Mouse (Mus musculus): Measurements from ENCODE around the gene Srp68. TPM values are rescaled to one million over a fixed set of nuclear protein-coding genes. Genes with fewer than 3 reads are reported as not detected.

The Srp68 gene
- polyA plus RNA-seq, 1 experiment: 83.0 TPM

DNA sequence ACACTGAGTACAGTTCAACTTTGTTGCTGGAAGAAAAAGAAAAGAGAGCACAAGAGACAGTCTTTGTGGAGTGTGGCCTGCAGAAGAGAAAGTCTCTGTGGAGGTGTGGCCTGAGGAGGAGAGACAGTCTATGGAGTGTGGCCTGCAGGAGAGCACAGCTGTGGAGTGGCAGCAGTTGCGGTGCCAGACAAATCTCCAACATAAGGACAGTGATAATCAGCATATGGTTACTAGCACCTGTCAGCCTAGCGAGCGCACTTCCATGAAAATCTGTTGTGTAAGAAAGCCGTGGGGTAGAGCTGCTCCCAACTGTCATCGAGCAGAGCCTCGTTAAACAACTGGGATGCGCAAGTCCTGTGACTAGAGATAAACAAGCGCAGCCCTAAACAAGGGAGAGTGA is 4.5 kb downstream of the Srp68 start:
- Histone ChIP-seq H3ac (ENCODE audit: control insufficient read depth, insufficient read length) (no peak overlapping the region), H3K27me3 (ENCODE audit: control insufficient read depth, insufficient read depth, insufficient read length) (no peaks in the 10 kb centered on the region), H3K36me3 (ENCODE audit: control insufficient read depth, insufficient read depth) (peaks cover 48% of the 10 kb centered on the region), H3K4me2 (ENCODE audit: low read depth) (no peak overlapping the region), H3K79me2 (ENCODE audit: control insufficient read depth, insufficient read depth) (peaks cover 58% of the 10 kb centered on the region), H3K4me3 (no peak overlapping the region)
- no peak for TF ChIP-seq MAX (IDR thresholded peaks at IDR 0.05; ENCODE audit: low read depth)
- peak; percentile 52 for TF ChIP-seq TCF12 (IDR thresholded peaks at IDR 0.05; ENCODE audit: insufficient read depth, poor library complexity, severe bottlenecking)
- TF ChIP-seq POLR2AphosphoS2 (IDR thresholded peaks at IDR 0.05; ENCODE audit: insufficient read length, low read depth): no peak
- peak; percentile 88 for TF ChIP-seq TCF3 (IDR thresholded peaks at IDR 0.05; ENCODE audit: insufficient read length, low read depth)
- no peak for TF ChIP-seq SRF (IDR thresholded peaks at IDR 0.05; ENCODE audit: control insufficient read depth, insufficient read length, low read depth)
- peak; percentile 1 to 95 (median 89) for TF ChIP-seq MYOG (IDR thresholded peaks at IDR 0.05; ENCODE audit: control insufficient read depth in 1 of 3, insufficient read depth in 1 of 3, insufficient read length in 2 of 3, low read depth in 2 of 3)
- peak in 2 of 3 experiments; percentile 89 to 92 for TF ChIP-seq MYOD1 (IDR thresholded peaks at IDR 0.05; ENCODE audit: control insufficient read depth in 1 of 3, insufficient read length in 2 of 3, low read depth in 2 of 3)
- TF ChIP-seq REST (IDR thresholded peaks at IDR 0.05; ENCODE audit: insufficient read depth, insufficient read length): no peak
- TF ChIP-seq USF1 (IDR thresholded peaks at IDR 0.05; ENCODE audit: low read depth): no peak
- no peak for TF ChIP-seq POLR2A (IDR thresholded peaks at IDR 0.05; ENCODE audit: insufficient read length, low read depth)

- Histone ChIP-seq H3K4me3 (no peak overlapping the region), H3K36me3 (ENCODE audit: control insufficient read depth, insufficient read depth) (peaks cover 60% of the 10 kb centered on the region), H3K4me2 (ENCODE audit: low read depth) (no peak overlapping the region), H3K27me3 (ENCODE audit: control insufficient read depth, insufficient read depth, insufficient read length) (no peaks in the 10 kb centered on the region), H3K79me2 (ENCODE audit: control insufficient read depth, insufficient read depth) (peaks cover 46% of the 10 kb centered on the region), H3ac (ENCODE audit: control insufficient read depth, insufficient read length) (no peak overlapping the region)
- no peak for TF ChIP-seq POLR2A (IDR thresholded peaks at IDR 0.05; ENCODE audit: insufficient read length, low read depth)
- no peak for TF ChIP-seq MYOD1 (IDR thresholded peaks at IDR 0.05; ENCODE audit: control insufficient read depth in 1 of 3, insufficient read length in 2 of 3, low read depth in 2 of 3)
- TF ChIP-seq REST (IDR thresholded peaks at IDR 0.05; ENCODE audit: insufficient read depth, insufficient read length): no peak
- no peak for TF ChIP-seq MYOG (IDR thresholded peaks at IDR 0.05; ENCODE audit: control insufficient read depth in 1 of 3, insufficient read depth in 1 of 3, insufficient read length in 2 of 3, low read depth in 2 of 3)
- no peak for TF ChIP-seq POLR2AphosphoS2 (IDR thresholded peaks at IDR 0.05; ENCODE audit: insufficient read length, low read depth)
- no peak for TF ChIP-seq E2F4 (IDR thresholded peaks at IDR 0.05; ENCODE audit: insufficient read depth)
- TF ChIP-seq TCF12 (IDR thresholded peaks at IDR 0.05; ENCODE audit: insufficient read depth, poor library complexity, severe bottlenecking): no peak
- no peak for TF ChIP-seq MAX (IDR thresholded peaks at IDR 0.05; ENCODE audit: low read depth)
- no peak for TF ChIP-seq TCF3 (IDR thresholded peaks at IDR 0.05; ENCODE audit: insufficient read length, low read depth)
- no peak for TF ChIP-seq USF1 (IDR thresholded peaks at IDR 0.05; ENCODE audit: low read depth)
- no peak for TF ChIP-seq SRF (IDR thresholded peaks at IDR 0.05; ENCODE audit: control insufficient read depth, insufficient read length, low read depth)
- TF ChIP-seq CEBPB (IDR thresholded peaks at IDR 0.05; ENCODE audit: insufficient read depth, poor library complexity, severe bottlenecking): no peak
Observed at GRCm38 (mm10) chr11:116268313-116268712, 5.7 kb downstream of the Srp68 start.

DNA sequence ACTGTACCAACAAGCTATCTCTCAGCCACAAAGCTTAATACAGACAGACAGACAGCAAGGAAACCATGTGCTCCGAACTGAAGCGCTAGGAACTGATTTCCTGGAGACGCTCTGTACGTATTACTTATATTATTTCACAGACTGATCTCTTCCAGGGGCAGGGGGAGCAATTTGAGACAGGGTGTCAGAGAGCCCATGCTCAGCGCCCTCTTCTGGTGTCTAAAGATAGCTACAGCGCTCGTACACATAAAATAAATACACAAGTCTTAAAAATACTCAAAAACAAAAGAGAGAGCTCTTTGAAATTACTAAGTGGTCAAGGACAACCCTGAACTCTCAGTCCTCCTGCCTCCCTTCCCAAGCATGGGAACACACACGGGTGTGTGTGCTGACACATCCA is 6.4 kb downstream of the Srp68 start:
- Histone ChIP-seq H3K4me3 (no peak overlapping the region), H3K79me2 (ENCODE audit: control insufficient read depth, insufficient read depth) (peaks cover 39% of the 10 kb centered on the region), H3K27me3 (ENCODE audit: control insufficient read depth, insufficient read depth, insufficient read length) (no peaks in the 10 kb centered on the region), H3K4me2 (ENCODE audit: low read depth) (no peak overlapping the region), H3ac (ENCODE audit: control insufficient read depth, insufficient read length) (no peak overlapping the region), H3K36me3 (ENCODE audit: control insufficient read depth, insufficient read depth) (peaks cover 66% of the 10 kb centered on the region)
- no peak for TF ChIP-seq TCF12 (IDR thresholded peaks at IDR 0.05; ENCODE audit: insufficient read depth, poor library complexity, severe bottlenecking)
- no peak for TF ChIP-seq MAX (IDR thresholded peaks at IDR 0.05; ENCODE audit: low read depth)

DNA sequence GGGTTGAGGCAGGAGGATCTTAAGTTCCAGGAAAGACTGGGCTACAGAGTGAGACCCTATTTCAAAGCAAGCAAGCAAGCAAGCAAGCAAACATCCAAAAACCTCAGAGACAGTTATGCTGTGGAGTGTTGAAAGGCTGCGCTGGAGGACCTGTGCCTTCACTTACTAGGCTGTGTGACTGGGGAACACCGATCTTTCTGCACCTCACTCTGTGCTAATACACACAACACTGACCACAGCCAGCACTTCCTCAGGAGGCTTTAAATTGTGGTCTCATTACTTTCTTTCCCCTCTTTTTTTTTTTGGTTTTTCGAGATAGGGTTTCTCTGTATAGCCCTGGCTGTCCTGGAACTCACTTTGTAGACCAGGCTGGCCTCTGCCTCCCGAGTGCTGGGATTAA is 8.2 kb downstream of the Srp68 start:
- TF ChIP-seq USF1 (IDR thresholded peaks at IDR 0.05; ENCODE audit: low read depth) (no peak), POLR2A (IDR thresholded peaks at IDR 0.05; ENCODE audit: insufficient read length, low read depth) (no peak)
- Histone ChIP-seq H3K36me3 (ENCODE audit: control insufficient read depth, insufficient read depth) (peaks cover 56% of the 10 kb centered on the region), H3ac (ENCODE audit: control insufficient read depth, insufficient read length) (no peak overlapping the region), H3K4me3 (no peak overlapping the region), H3K4me2 (ENCODE audit: low read depth) (no peak overlapping the region), H3K27me3 (ENCODE audit: control insufficient read depth, insufficient read depth, insufficient read length) (no peaks in the 10 kb centered on the region), H3K79me2 (ENCODE audit: control insufficient read depth, insufficient read depth) (peaks cover 21% of the 10 kb centered on the region)

DNA sequence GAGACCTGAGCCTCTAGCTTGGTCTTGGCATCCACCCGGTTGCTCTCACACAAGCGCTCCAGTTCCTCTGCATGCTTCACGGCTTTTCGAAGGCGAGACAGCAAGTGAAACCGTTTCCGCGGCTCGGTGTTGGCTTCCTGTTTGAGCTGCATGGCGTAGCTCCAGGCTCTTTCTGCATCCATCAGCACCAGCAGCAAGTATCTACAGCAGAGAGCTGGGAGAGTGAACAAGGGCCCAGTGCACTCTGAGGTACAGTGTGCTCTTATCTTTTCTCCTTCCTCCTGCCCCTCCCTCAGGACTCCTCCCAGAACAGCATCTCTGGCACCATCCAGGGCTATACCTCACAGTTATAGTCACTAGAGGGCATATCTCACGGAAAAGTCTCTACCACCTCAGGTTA is 8.7 kb downstream of the Srp68 start:
- no peaks in the 10 kb centered on the region for H3K27me3 ChIP-seq (ENCODE audit: control insufficient read depth, insufficient read depth, insufficient read length)
- H3K36me3 ChIP-seq (ENCODE audit: control insufficient read depth, insufficient read depth): peaks cover 57% of the 10 kb centered on the region
- TF ChIP-seq CEBPB (IDR thresholded peaks at IDR 0.05; ENCODE audit: insufficient read depth, poor library complexity, severe bottlenecking) (no peak), TCF3 (IDR thresholded peaks at IDR 0.05; ENCODE audit: insufficient read length, low read depth) (no peak), TCF12 (IDR thresholded peaks at IDR 0.05; ENCODE audit: insufficient read depth, poor library complexity, severe bottlenecking) (no peak), USF1 (IDR thresholded peaks at IDR 0.05; ENCODE audit: low read depth) (no peak), REST (IDR thresholded peaks at IDR 0.05; ENCODE audit: insufficient read depth, insufficient read length) (no peak), E2F4 (IDR thresholded peaks at IDR 0.05; ENCODE audit: insufficient read depth) (no peak), MYOG (IDR thresholded peaks at IDR 0.05; ENCODE audit: control insufficient read depth in 1 of 3, insufficient read depth in 1 of 3, insufficient read length in 2 of 3, low read depth in 2 of 3) (no peak), MAX (IDR thresholded peaks at IDR 0.05; ENCODE audit: low read depth) (no peak), POLR2AphosphoS2 (IDR thresholded peaks at IDR 0.05; ENCODE audit: insufficient read length, low read depth) (no peak), SRF (IDR thresholded peaks at IDR 0.05; ENCODE audit: control insufficient read depth, insufficient read length, low read depth) (no peak), MYOD1 (IDR thresholded peaks at IDR 0.05; ENCODE audit: control insufficient read depth in 1 of 3, insufficient read length in 2 of 3, low read depth in 2 of 3) (no peak), POLR2A (IDR thresholded peaks at IDR 0.05; ENCODE audit: insufficient read length, low read depth) (no peak)
- H3K79me2 ChIP-seq (ENCODE audit: control insufficient read depth, insufficient read depth): peaks cover 16% of the 10 kb centered on the region
- no peak overlapping the region for H3K4me3 ChIP-seq
- no peak overlapping the region for H3K4me2 ChIP-seq (ENCODE audit: low read depth)
- no peak overlapping the region for H3ac ChIP-seq (ENCODE audit: control insufficient read depth, insufficient read length)
